Mouse (Mus musculus) MEL (cell line): ENCODE results near the gene Emilin1. TPM values are rescaled to one million over a fixed set of nuclear protein-coding genes. Genes with fewer than 3 reads are reported as not detected.
A peak's percentile ranks its signal among the peaks of the same experiment; 100 is the strongest.

Experiments
- DNase-seq: peaks from one replicate; pipeline ENCODE4 v3.0.0; 2011; ENCODE audit warnings: low read depth, low spot score
- H3K27ac ChIP-seq: 2 replicates; pipeline ENCODE4 v1.5.1; 2012; ENCODE audit warnings: low read depth, mild to moderate bottlenecking, control low read depth, low read length, moderate library complexity; ENCODE audit not compliant: control insufficient read depth
- H3K27me3 ChIP-seq, 2 experiments: fragments of 150-350 bp in 1 of 2; sonication (generic) in 1 of 2; 2 replicates each; pipeline ENCODE4 v1.6.1; 2012; ENCODE audit warnings: low read length in 2 of 2, mild to moderate bottlenecking in 2 of 2, improper control_type of control experiment in 1 of 2, moderate library complexity in 1 of 2; ENCODE audit not compliant: insufficient read depth in 2 of 2, control insufficient read depth in 1 of 2
- H3K36me3 ChIP-seq, 2 experiments: 2 replicates each; pipeline ENCODE4 v1.6.1; 2012 to 2014; ENCODE audit warnings: low read length in 2 of 2, improper control_type of control experiment in 1 of 2, inconsistent platforms in 1 of 2, mild to moderate bottlenecking in 1 of 2; ENCODE audit not compliant: insufficient read depth in 2 of 2, control insufficient read depth in 1 of 2
- H3K4me1 ChIP-seq, 2 experiments: fragments of 150-350 bp in 1 of 2; sonication (generic) in 1 of 2; 2 replicates each; pipeline ENCODE4 v1.6.1; 2012; ENCODE audit warnings: low read length in 2 of 2, improper control_type of control experiment in 1 of 2, mild to moderate bottlenecking in 1 of 2; ENCODE audit not compliant: insufficient read depth in 2 of 2, control insufficient read depth in 1 of 2
- H3K4me3 ChIP-seq, 2 experiments: fragments of 150-350 bp in 1 of 2; sonication (generic) in 1 of 2; 2 replicates each; pipeline ENCODE4 v1.5.1; 2012; ENCODE audit warnings: low read depth in 2 of 2, low read length in 2 of 2, mild to moderate bottlenecking in 2 of 2, moderate library complexity in 2 of 2, control low read depth in 1 of 2, improper control_type of control experiment in 1 of 2; ENCODE audit not compliant: control insufficient read depth in 1 of 2, insufficient read depth in 1 of 2
- H3K79me2 ChIP-seq: 2 replicates; pipeline ENCODE4 v1.6.1; 2012; ENCODE audit warnings: mild to moderate bottlenecking, low read length, moderate library complexity; ENCODE audit not compliant: control insufficient read depth, poor library complexity, insufficient read depth
- H3K9ac ChIP-seq: 2 replicates; pipeline ENCODE4 v1.6.1; 2012; ENCODE audit warnings: low read depth, mild to moderate bottlenecking, control low read depth, low read length, moderate library complexity; ENCODE audit not compliant: control insufficient read depth, poor library complexity, severe bottlenecking
- H3K9me3 ChIP-seq: fragments of 150-350 bp; sonication (generic); replicated peaks from 2 replicates; pipeline ENCODE4 v1.6.1; 2012; ENCODE audit warnings: mild to moderate bottlenecking, low read length, improper control_type of control experiment, moderate library complexity; ENCODE audit not compliant: insufficient read depth
- CHD1 ChIP-seq: IDR thresholded peaks from 2 replicates; pipeline ENCODE4 v1.6.1; 2012; ENCODE audit warnings: low read depth, mild to moderate bottlenecking, inconsistent platforms, low read length, improper control_type of control experiment
- CHD2 ChIP-seq: IDR thresholded peaks from 2 replicates; pipeline ENCODE4 v1.6.1; 2011; ENCODE audit warnings: low read length, improper control_type of control experiment
- CTCF ChIP-seq, 3 experiments: IDR thresholded peaks in 2 of 3; conservative IDR thresholded peaks in 1 of 3; 2 replicates each; pipeline ENCODE4 v1.5.1; 2011 to 2012; ENCODE audit warnings: low read length in 3 of 3, low read depth in 2 of 3, mild to moderate bottlenecking in 2 of 3, improper control_type of control experiment in 1 of 3, inconsistent platforms in 1 of 3, mixed read lengths in 1 of 3, moderate library complexity in 1 of 3; ENCODE audit not compliant: control insufficient read depth in 1 of 3, insufficient read depth in 1 of 3, poor library complexity in 1 of 3, severe bottlenecking in 1 of 3
- E2F4 ChIP-seq: IDR thresholded peaks from 2 replicates; pipeline ENCODE4 v1.6.1; 2011; ENCODE audit warnings: low read depth, low read length, improper control_type of control experiment, borderline replicate concordance
- ETS1 ChIP-seq: IDR thresholded peaks from 2 replicates; pipeline ENCODE4 v1.6.1; 2012; ENCODE audit warnings: low read depth, mild to moderate bottlenecking, inconsistent platforms, low read length, improper control_type of control experiment, moderate library complexity
- MAFK ChIP-seq: IDR thresholded peaks from 2 replicates; pipeline ENCODE4 v1.6.1; 2011; ENCODE audit warnings: low read depth, mild to moderate bottlenecking, low read length, improper control_type of control experiment, borderline replicate concordance
- NRF1 ChIP-seq: IDR thresholded peaks from 2 replicates; pipeline ENCODE4 v1.6.1; 2014; ENCODE audit warnings: low read depth, mild to moderate bottlenecking, inconsistent platforms, low read length, improper control_type of control experiment, moderate library complexity; ENCODE audit not compliant: poor library complexity, insufficient read depth, severe bottlenecking
- POLR2A ChIP-seq, 2 experiments: IDR thresholded peaks; 2 replicates each; pipeline ENCODE4 v1.6.1; 2011 to 2012; ENCODE audit warnings: low read length in 2 of 2, mild to moderate bottlenecking in 2 of 2, control low read depth in 1 of 2, improper control_type of control experiment in 1 of 2, low read depth in 1 of 2, moderate library complexity in 1 of 2; ENCODE audit not compliant: control insufficient read depth in 1 of 2, insufficient read depth in 1 of 2, poor library complexity in 1 of 2
- POLR2AphosphoS2 ChIP-seq: IDR thresholded peaks from 2 replicates; pipeline ENCODE4 v1.6.1; 2011; ENCODE audit warnings: low read length, improper control_type of control experiment
- POLR2AphosphoS5 ChIP-seq: IDR thresholded peaks from 2 replicates; pipeline ENCODE4 v1.6.1; 2012; ENCODE audit warnings: low read depth, borderline replicate concordance, mild to moderate bottlenecking, inconsistent platforms, low read length, moderate library complexity, mixed read lengths
- RCOR1 ChIP-seq: IDR thresholded peaks from 2 replicates; pipeline ENCODE4 v1.6.1; 2012; ENCODE audit warnings: low read depth, mild to moderate bottlenecking, inconsistent platforms, low read length, improper control_type of control experiment
- SIN3A ChIP-seq: IDR thresholded peaks from 2 replicates; pipeline ENCODE4 v1.6.1; 2012; ENCODE audit warnings: low read length, improper control_type of control experiment, inconsistent platforms
- TCF12 ChIP-seq: IDR thresholded peaks from 2 replicates; pipeline ENCODE4 v1.6.1; 2014; ENCODE audit warnings: low read depth, mild to moderate bottlenecking, inconsistent platforms, low read length, improper control_type of control experiment, moderate library complexity
- ZKSCAN1 ChIP-seq: IDR thresholded peaks from 2 replicates; pipeline ENCODE4 v1.6.1; 2012; ENCODE audit warnings: low read depth, mild to moderate bottlenecking, inconsistent platforms, low read length, improper control_type of control experiment, moderate library complexity
- ZNF384 ChIP-seq: IDR thresholded peaks from 2 replicates; pipeline ENCODE4 v1.6.1; 2012; ENCODE audit warnings: low read depth, mild to moderate bottlenecking, inconsistent platforms, low read length, improper control_type of control experiment
- polyA plus RNA-seq, 2 experiments: library from polyadenylated mRNA; stranded (reverse) in 1 of 2; unstranded in 1 of 2; fragments of >175 nt in 1 of 2; fragments of >200 nt in 1 of 2; gene quantifications; 2 replicates each; pipeline versions ENCODE4 v1.2.1 to v1.2.4; 2012; ENCODE audit warnings: low replicate concordance in 2 of 2, low read depth in 1 of 2; ENCODE audit not compliant: insufficient read length in 2 of 2, insufficient read depth in 1 of 2, missing spikeins in 1 of 2
- total RNA-seq: library from RNA; depleted of rRNA; stranded (reverse); fragments of 300-350 nt; gene quantifications from 2 replicates; pipeline ENCODE4 v1.2.3, GENCODE M21; 2012

Gene Emilin1
- total and polyA plus RNA-seq, 3 experiments = 1.3 to 2.0 TPM; not detected in 1

DNA sequence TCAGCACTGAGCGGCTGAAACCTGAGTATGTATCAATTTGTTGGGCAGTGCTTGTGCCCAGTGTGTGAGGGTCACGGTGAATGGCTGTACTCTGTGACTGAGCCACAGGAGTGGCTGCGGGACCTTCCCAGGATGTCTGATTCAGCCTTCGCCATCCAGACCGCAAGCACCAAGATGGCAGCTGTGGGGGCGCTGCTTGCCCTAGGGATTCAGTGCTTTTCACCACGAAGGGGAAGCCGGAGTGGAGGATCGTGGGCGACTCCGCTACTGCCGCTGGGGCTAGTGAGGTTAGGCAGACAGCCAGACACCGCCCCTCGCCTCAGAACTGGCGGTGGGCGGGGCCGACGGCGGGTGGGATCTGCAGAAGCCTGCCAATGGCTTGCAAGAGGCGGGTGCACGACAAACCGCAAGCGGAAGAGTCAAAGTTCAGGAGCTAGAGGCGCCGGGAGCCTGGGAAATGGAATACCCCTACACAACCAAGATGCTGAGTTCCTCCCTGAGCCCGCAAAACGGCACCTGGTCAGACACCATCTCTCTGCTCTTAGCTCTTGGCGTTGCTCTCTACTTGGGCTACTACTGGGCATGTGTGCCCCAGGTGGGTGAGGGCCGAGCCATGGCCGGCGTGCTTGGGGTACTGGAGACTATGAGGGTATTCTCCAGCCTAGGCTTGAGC lies 36.6 kb downstream of the Emilin1 start (continued):
- TF ChIP-seq ETS1 (peak; percentile 42; the same call in 1 of the 2 replicates), SIN3A (peak; percentile 82), NRF1 (peak; percentile 31; the same call in 1 of the 2 replicates), ZNF384 (no peak), CTCF (IDR thresholded peaks at IDR 0.05 in 2 of 3, conservative IDR thresholded peaks at IDR 0.05 in 1 of 3; ENCODE audit: control insufficient read depth in 1 of 3, insufficient read depth in 1 of 3, low read depth in 2 of 3, low read length in 3 of 3, poor library complexity in 1 of 3, severe bottlenecking in 1 of 3) (peak in 2 of 3 experiments; percentile 26 to 40; a peak in 4 of 6 replicates), POLR2AphosphoS2 (peak; percentile 86), E2F4 (no peak), CHD2 (no peak), ZKSCAN1 (no peak), CHD1 (peak; percentile 36; the same call in 1 of the 2 replicates), MAFK (no peak)

GRCm38 (mm10) chr5:30950451-30950850 lies 37.2 kb downstream of the Emilin1 start:
- H3K36me3 ChIP-seq = peaks cover 0 to 7% of the 10 kb centered on the region in 2 experiments; a peak in 2 of 4 replicates

GRCm38 (mm10) chr5:30950922-30951321 lies 37.7 kb downstream of the Emilin1 start:
- Histone ChIP-seq H3K4me3 (no peak overlapping the region), H3K4me1 (peaks cover 2 to 14% of the 10 kb centered on the region in 2 experiments; a peak in 3 of 4 replicates), H3K27me3 (no peaks in the 10 kb centered on the region), H3K9me3 (no peaks in the 10 kb centered on the region), H3K9ac (no peak overlapping the region), H3K79me2 (peaks cover 3% of the 10 kb centered on the region; the same call in 1 of the 2 replicates), H3K36me3 (peaks cover 0 to 7% of the 10 kb centered on the region in 2 experiments; a peak in 2 of 4 replicates), H3K27ac (no peak overlapping the region)
- DNase-seq = peak; percentile 38
- TF ChIP-seq TCF12 (no peak), POLR2A (IDR thresholded peaks at IDR 0.05; ENCODE audit: control insufficient read depth in 1 of 2, insufficient read depth in 1 of 2, low read depth in 1 of 2, low read length in 2 of 2, poor library complexity in 1 of 2) (0 out of 4 replicates have a peak, but pooled peaks of 1 of the 2 experiments have one; percentile 31)

More at GRCm38 (mm10) chr5:30950451-30950850, 37.2 kb downstream of the Emilin1 start:
- H3K9ac ChIP-seq = peak overlapping the region; percentile 76
- no peaks in the 10 kb centered on the region for H3K27me3 ChIP-seq
- H3K4me3 ChIP-seq = peak overlapping the region; percentile 84 to 89
- H3K9me3 ChIP-seq = no peaks in the 10 kb centered on the region
- TF ChIP-seq RCOR1 (0 out of 2 replicates have a peak, but pooled peaks have one; percentile 23), POLR2AphosphoS5 (no peak)
- peaks cover 3% of the 10 kb centered on the region; the same call in 1 of the 2 replicates for H3K79me2 ChIP-seq
- peak; percentile 48 for DNase-seq
- H3K4me1 ChIP-seq = peaks cover 2 to 14% of the 10 kb centered on the region in 2 experiments; a peak in 3 of 4 replicates
- H3K27ac ChIP-seq = peak overlapping the region; percentile 43
